Mouse (Mus musculus) liver, adult 2 months (tissue): ENCODE data around the gene Atp2a1. TPM values are rescaled to one million over a fixed set of nuclear protein-coding genes. Genes with fewer than 3 reads are reported as not detected.

Experiments
- DNase-seq: peaks from one replicate; pipeline ENCODE4 v3.0.0-alpha.2; 2011; ENCODE audit warnings: low read depth, low spot score; ENCODE audit errors: extremely low read depth
- H3K27ac ChIP-seq: fragments of 200-500 bp; replicated peaks from 2 replicates; pipeline ENCODE4 v1.5.1; 2012; ENCODE audit warnings: low read depth, mild to moderate bottlenecking, control low read depth, inconsistent platforms, low read length; ENCODE audit not compliant: insufficient read depth
- H3K27me3 ChIP-seq: fragments of 200-500 bp; 2 replicates; pipeline ENCODE4 v1.6.1; 2012; ENCODE audit warnings: mild to moderate bottlenecking, moderate library complexity, low read length, inconsistent platforms; ENCODE audit not compliant: control insufficient read depth, insufficient read depth
- H3K36me3 ChIP-seq: fragments of 200-500 bp; 2 replicates; pipeline ENCODE4 v1.6.1; 2012; ENCODE audit warnings: low read length, inconsistent platforms; ENCODE audit not compliant: control insufficient read depth, insufficient read depth
- H3K4me1 ChIP-seq: fragments of 200-500 bp; 2 replicates; pipeline ENCODE4 v1.6.1; 2011; ENCODE audit warnings: low read length; ENCODE audit not compliant: control insufficient read depth, insufficient read depth
- H3K4me3 ChIP-seq: fragments of 200-500 bp; 2 replicates; pipeline ENCODE4 v1.5.1; 2011; ENCODE audit warnings: low read depth, mild to moderate bottlenecking, control low read depth, low read length, moderate library complexity; ENCODE audit not compliant: insufficient read depth
- H3K79me2 ChIP-seq: fragments of 200-500 bp; 2 replicates; pipeline ENCODE4 v1.6.1; 2012; ENCODE audit warnings: inconsistent platforms, mild to moderate bottlenecking, low read length, moderate library complexity; ENCODE audit not compliant: control insufficient read depth, insufficient read depth
- H3K9ac ChIP-seq: fragments of 200-500 bp; 2 replicates; pipeline ENCODE4 v1.6.1; 2012; ENCODE audit warnings: low read depth, mild to moderate bottlenecking, control low read depth, inconsistent platforms, low read length
- CTCF ChIP-seq: fragments of 200-500 bp; IDR thresholded peaks from 2 replicates; pipeline ENCODE4 v1.5.1; 2011; ENCODE audit warnings: low read depth, low read length, control low read depth
- POLR2A ChIP-seq: fragments of 200-500 bp; IDR thresholded peaks from 2 replicates; pipeline ENCODE4 v1.6.1; 2011; ENCODE audit warnings: low read length, control low read depth; ENCODE audit not compliant: insufficient read depth; ENCODE audit errors: extremely low read depth
- WGBS: fragments of 180-500 bp; shearing (Covaris S2); methylation state at CpG from one replicate; pipeline ENCODE4 v1.1.7; 2018; 5-methylcytosine and 5-hydroxymethylcytosine counted together
- polyA plus RNA-seq: library from polyadenylated mRNA; depleted of rRNA; stranded (reverse); fragments of >200 nt; gene quantifications from 2 replicates; pipeline ENCODE4 v1.2.3, GENCODE M21; 2012
- total RNA-seq: library from RNA; depleted of rRNA; stranded (reverse); fragments of >200 nt; gene quantifications from 2 replicates; pipeline ENCODE4 v1.2.3, GENCODE M21; 2014

Atp2a1 gene
- total and polyA plus RNA-seq, 2 experiments: 0.34 to 5.0 TPM

GRCm38 (mm10) chr7:126424161-126424560 is 38.7 kb downstream of the Atp2a1 start:
- H3K4me1 ChIP-seq: no peaks in the 10 kb centered on the region
- no peak for DNase-seq
- no peaks in the 10 kb centered on the region for H3K27me3 ChIP-seq
- no peak for TF ChIP-seq POLR2A
- 78% methylated on average over 6 of the region's 6 CpGs for WGBS
- no peak overlapping the region for H3K27ac ChIP-seq
- H3K79me2 ChIP-seq: no peaks in the 10 kb centered on the region
- no peak overlapping the region for H3K4me3 ChIP-seq
- H3K36me3 ChIP-seq: no peaks in the 10 kb centered on the region
- H3K9ac ChIP-seq: no peak overlapping the region

GRCm38 (mm10) chr7:126421756-126422155 is 41.2 kb downstream of the Atp2a1 start:
- Histone ChIP-seq H3K36me3 (no peaks in the 10 kb centered on the region), H3K9ac (no peak overlapping the region), H3K27ac (no peak overlapping the region), H3K4me1 (no peaks in the 10 kb centered on the region), H3K27me3 (no peaks in the 10 kb centered on the region), H3K4me3 (no peak overlapping the region), H3K79me2 (no peaks in the 10 kb centered on the region)
- TF ChIP-seq POLR2A: no peak
- DNase-seq: no peak
- WGBS: 85% methylated on average over 5 of the region's 5 CpGs

GRCm38 (mm10) chr7:126418496-126418895 is 44.4 kb downstream of the Atp2a1 start:
- no peaks in the 10 kb centered on the region for H3K4me1 ChIP-seq
- WGBS: 56% methylated on average over 3 of the region's 3 CpGs
- H3K9ac ChIP-seq: no peak overlapping the region
- H3K4me3 ChIP-seq: no peak overlapping the region
- no peaks in the 10 kb centered on the region for H3K27me3 ChIP-seq
- no peaks in the 10 kb centered on the region for H3K36me3 ChIP-seq
- H3K27ac ChIP-seq: no peak overlapping the region
- TF ChIP-seq CTCF (no peak), POLR2A (no peak)
- no peak for DNase-seq
- H3K79me2 ChIP-seq: no peaks in the 10 kb centered on the region

GRCm38 (mm10) chr7:126417606-126418005 is 45.3 kb downstream of the Atp2a1 start:
- no peaks in the 10 kb centered on the region for H3K79me2 ChIP-seq
- no peak overlapping the region for H3K27ac ChIP-seq
- H3K9ac ChIP-seq: no peak overlapping the region
- H3K27me3 ChIP-seq: no peaks in the 10 kb centered on the region
- 78% methylated on average over 4 of the region's 4 CpGs for WGBS
- TF ChIP-seq POLR2A (no peak), CTCF (no peak)
- DNase-seq: no peak
- no peak overlapping the region for H3K4me3 ChIP-seq
- no peaks in the 10 kb centered on the region for H3K36me3 ChIP-seq
- H3K4me1 ChIP-seq: no peaks in the 10 kb centered on the region

- H3K4me1 ChIP-seq: no peaks in the 10 kb centered on the region
- no peaks in the 10 kb centered on the region for H3K27me3 ChIP-seq
- H3K4me3 ChIP-seq: no peak overlapping the region
- H3K27ac ChIP-seq: no peak overlapping the region
- H3K9ac ChIP-seq: no peak overlapping the region
- DNase-seq: no peak
- 86% methylated on average over 8 of the region's 8 CpGs for WGBS
- no peaks in the 10 kb centered on the region for H3K36me3 ChIP-seq
- no peaks in the 10 kb centered on the region for H3K79me2 ChIP-seq
- TF ChIP-seq CTCF (no peak), POLR2A (no peak)
These were observed 45.9 kb downstream of the Atp2a1 start for GRCm38 (mm10) chr7:126417045-126417444.

- TF ChIP-seq POLR2A (no peak), CTCF (no peak)
- Histone ChIP-seq H3K4me3 (no peak overlapping the region), H3K27ac (no peak overlapping the region), H3K27me3 (no peaks in the 10 kb centered on the region), H3K36me3 (no peaks in the 10 kb centered on the region), H3K9ac (no peak overlapping the region), H3K4me1 (no peaks in the 10 kb centered on the region), H3K79me2 (no peaks in the 10 kb centered on the region)
- WGBS: 86% methylated on average over 2 of the region's 2 CpGs
- no peak for DNase-seq
These were observed 46.3 kb downstream of the Atp2a1 start for GRCm38 (mm10) chr7:126416615-126417014.
